Mouse (Mus musculus): ENCODE measurements at regions not wholly inside any gene's neighbourhood (a gene's known extent, or its start where the extent isn't known, plus 50 kb on each side); places are given as distances from the start of the nearest gene placed in this dataset.

DNA sequence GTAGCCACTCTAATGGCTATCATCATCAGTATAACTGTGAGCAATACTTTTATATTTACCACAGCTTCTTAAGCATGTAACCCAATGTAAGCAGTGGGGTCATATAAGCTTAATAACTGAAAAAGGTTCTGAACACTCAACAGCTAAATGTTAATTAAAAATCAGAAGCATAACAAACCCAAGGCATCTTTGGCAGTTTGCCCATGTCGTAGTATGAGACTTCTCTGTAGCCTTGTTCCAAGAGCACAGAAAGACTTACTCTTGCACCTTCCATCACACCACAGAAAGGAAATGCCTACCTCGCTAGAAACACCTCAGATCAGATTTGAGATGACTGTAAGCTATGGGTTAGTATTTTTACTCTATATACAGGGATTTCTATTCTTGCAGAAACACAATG is 2944.5 kb downstream of the Poteg start:
- TF ChIP-seq CTCF (conservative IDR thresholded peaks at IDR 0.05 in 1 of 2, IDR thresholded peaks at IDR 0.05 in 1 of 2; ENCODE audit: low read depth in 2 of 2, low read length in 2 of 2): no peak
- no peak for TF ChIP-seq RAD21 (IDR thresholded peaks at IDR 0.05; ENCODE audit: low read depth, low read length)
- no peak for TF ChIP-seq ZNF384 (IDR thresholded peaks at IDR 0.05; ENCODE audit: low read depth, low read length)
- no peak for TF ChIP-seq MAX (IDR thresholded peaks at IDR 0.05; ENCODE audit: low read length)
- TF ChIP-seq POLR2A (IDR thresholded peaks at IDR 0.05; ENCODE audit: low read depth, low read length): no peak
- no peak for TF ChIP-seq EP300 (IDR thresholded peaks at IDR 0.05; ENCODE audit: low read length)
- TF ChIP-seq RCOR1 (conservative IDR thresholded peaks at IDR 0.05; ENCODE audit: low read depth, low read length): no peak
- TF ChIP-seq UBTF (IDR thresholded peaks at IDR 0.05; ENCODE audit: low read depth, low read length): no peak
- no peak for TF ChIP-seq HCFC1 (IDR thresholded peaks at IDR 0.05; ENCODE audit: low read depth, low read length)
- TF ChIP-seq MXI1 (IDR thresholded peaks at IDR 0.05; ENCODE audit: low read depth, low read length): no peak
- no peak for TF ChIP-seq MAFK (IDR thresholded peaks at IDR 0.05; ENCODE audit: insufficient replicate concordance, low read length)
- TF ChIP-seq GABPA (IDR thresholded peaks at IDR 0.05; ENCODE audit: insufficient replicate concordance, low read depth, low read length): no peak
- no peak for TF ChIP-seq SIN3A (IDR thresholded peaks at IDR 0.05; ENCODE audit: low read length)
- TF ChIP-seq JUND (conservative IDR thresholded peaks at IDR 0.05; ENCODE audit: low read depth, low read length): no peak
